Mouse (Mus musculus) kidney, postnatal 0 days (tissue): Measurements from ENCODE around the gene Atxn3. TPM values are rescaled to one million over a fixed set of nuclear protein-coding genes. Genes with fewer than 3 reads are reported as not detected.
A peak's percentile ranks its signal among the peaks of the same experiment; 100 is the strongest.

Experiments used
- ATAC-seq: fragments of 200-750 bp; cut with Nextera tagmentation; replicated peaks from 2 replicates; pipeline ENCODE4 v1.8.0; 2017; ENCODE audit warnings: low read depth, moderate number of reproducible peaks, moderate TSS enrichment, moderate library complexity; ENCODE audit not compliant: low FRiP score
- DNase-seq: peaks from one replicate; pipeline ENCODE4 v3.0.0-alpha.2; 2016; ENCODE audit warnings: low spot score
- H3K27ac ChIP-seq: fragments of 300-500 bp; sonication (generic); 2 replicates; pipeline ENCODE4 v1.5.1; 2014; ENCODE audit warnings: mild to moderate bottlenecking
- H3K27me3 ChIP-seq: fragments of 300-500 bp; sonication (generic); 2 replicates; pipeline ENCODE4 v1.6.1; 2014; ENCODE audit warnings: low read length, mixed read lengths; ENCODE audit not compliant: insufficient read depth
- H3K36me3 ChIP-seq: fragments of 300-500 bp; sonication (generic); 2 replicates; pipeline ENCODE4 v1.6.1; 2014; ENCODE audit warnings: low read length, mixed read lengths; ENCODE audit not compliant: insufficient read depth
- H3K4me1 ChIP-seq: fragments of 300-500 bp; sonication (generic); replicated peaks from 2 replicates; pipeline ENCODE4 v1.6.1; 2014; ENCODE audit warnings: antibody characterized with exemption, low read length, mixed read lengths; ENCODE audit not compliant: insufficient read depth
- H3K4me2 ChIP-seq: fragments of 300-500 bp; sonication (generic); 2 replicates; pipeline ENCODE4 v1.6.1; 2014; ENCODE audit warnings: mild to moderate bottlenecking, low read length, moderate library complexity, mixed read lengths
- H3K4me3 ChIP-seq: fragments of 300-500 bp; sonication (generic); replicated peaks from 2 replicates; pipeline ENCODE4 v1.5.1; 2014; ENCODE audit warnings: low read depth, low read length
- H3K9ac ChIP-seq: fragments of 300-500 bp; sonication (generic); 2 replicates; pipeline ENCODE4 v1.6.1; 2014; ENCODE audit warnings: low read depth, low read length
- H3K9me3 ChIP-seq: fragments of 300-500 bp; sonication (generic); replicated peaks from 2 replicates; pipeline ENCODE4 v1.6.1; 2016; ENCODE audit warnings: low read length, inconsistent platforms, mixed read lengths
- CTCF ChIP-seq: IDR thresholded peaks from 2 replicates; pipeline ENCODE4 v1.5.1; 2016; ENCODE audit warnings: antibody characterized with exemption, low read depth, mild to moderate bottlenecking, moderate library complexity
- WGBS: fragments of 180-500 bp; shearing (Covaris S2); extraction: QIAGEN DNeasy Blood & Tissue Kit; methylation state at CpG from one replicate; pipeline ENCODE4 v1.1.7; 2014; 5-methylcytosine and 5-hydroxymethylcytosine counted together
- polyA plus RNA-seq: library from polyadenylated mRNA; unstranded; fragments of >200 nt; fragmentation: Nextera tagmentation; extraction: Ambion mirVana; gene quantifications from 2 replicates; pipeline ENCODE4 v1.2.1, GENCODE M21; 2015

Atxn3 gene
- polyA plus RNA-seq, 1 experiment from 2014 or later: 13.9 TPM

DNA sequence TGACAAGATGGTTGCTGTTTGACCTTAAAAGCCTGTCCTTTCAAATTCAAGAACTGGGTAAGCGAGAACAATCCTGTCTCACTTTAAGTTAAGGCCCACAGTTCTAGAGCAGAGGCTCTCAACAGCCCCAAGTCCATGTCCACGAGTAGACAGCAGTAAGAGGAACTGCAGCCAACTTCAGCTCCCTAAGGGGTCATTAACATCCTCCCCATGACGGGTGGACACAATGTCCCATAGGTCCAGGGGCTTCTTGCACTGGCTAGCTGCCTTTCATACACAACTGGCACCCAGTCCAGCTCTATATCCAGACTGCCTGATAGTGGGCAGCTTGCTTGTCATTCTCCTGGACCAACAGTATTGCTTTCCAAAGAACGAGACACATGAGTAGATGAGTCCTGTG is 9.2 kb downstream of the Atxn3 start:
- TF ChIP-seq CTCF: no peak
- no peak overlapping the region for H3K4me3 ChIP-seq
- no peaks in the 10 kb centered on the region for H3K9me3 ChIP-seq
- DNase-seq (no peak), ATAC-seq (no peak)
- H3K27ac ChIP-seq: no peak overlapping the region
- 66% methylated on average over 4 of the region's 4 CpGs for WGBS
- peaks cover 24% of the 10 kb centered on the region; the same call in 1 of the 2 replicates for H3K36me3 ChIP-seq
- no peaks in the 10 kb centered on the region for H3K27me3 ChIP-seq
- H3K4me1 ChIP-seq: no peaks in the 10 kb centered on the region
- H3K9ac ChIP-seq: no peak overlapping the region
- H3K4me2 ChIP-seq: no peak overlapping the region

DNA sequence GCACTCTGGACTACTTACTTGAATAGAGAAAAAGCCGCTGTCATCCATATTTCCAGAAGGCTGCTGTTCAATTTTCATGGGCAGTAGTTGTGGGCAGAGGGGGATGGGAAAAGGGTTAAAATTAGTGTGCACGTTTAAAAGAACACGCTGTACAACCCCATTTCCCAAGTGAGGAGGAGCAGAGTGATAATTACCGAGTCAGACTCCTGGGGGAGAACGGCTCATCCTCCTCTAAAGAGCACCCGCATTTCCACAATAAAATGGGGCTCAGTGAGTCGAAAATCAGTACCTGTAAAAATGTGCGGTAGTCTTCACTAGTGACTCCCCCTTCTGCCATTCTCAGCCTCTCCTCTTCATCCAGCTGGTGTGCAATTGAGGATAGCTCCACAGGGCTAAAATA is 10.1 kb downstream of the Atxn3 start:
- H3K4me2 ChIP-seq: no peak overlapping the region
- H3K27me3 ChIP-seq: no peaks in the 10 kb centered on the region
- DNase-seq: no peak
- ATAC-seq: no peak
- peaks cover 24% of the 10 kb centered on the region; the same call in 1 of the 2 replicates for H3K36me3 ChIP-seq
- 84% methylated on average over 8 of the region's 8 CpGs for WGBS
- H3K27ac ChIP-seq: no peak overlapping the region
- H3K9ac ChIP-seq: no peak overlapping the region
- no peak for TF ChIP-seq CTCF
- no peak overlapping the region for H3K4me3 ChIP-seq
- no peaks in the 10 kb centered on the region for H3K9me3 ChIP-seq
- H3K4me1 ChIP-seq: no peaks in the 10 kb centered on the region

DNA sequence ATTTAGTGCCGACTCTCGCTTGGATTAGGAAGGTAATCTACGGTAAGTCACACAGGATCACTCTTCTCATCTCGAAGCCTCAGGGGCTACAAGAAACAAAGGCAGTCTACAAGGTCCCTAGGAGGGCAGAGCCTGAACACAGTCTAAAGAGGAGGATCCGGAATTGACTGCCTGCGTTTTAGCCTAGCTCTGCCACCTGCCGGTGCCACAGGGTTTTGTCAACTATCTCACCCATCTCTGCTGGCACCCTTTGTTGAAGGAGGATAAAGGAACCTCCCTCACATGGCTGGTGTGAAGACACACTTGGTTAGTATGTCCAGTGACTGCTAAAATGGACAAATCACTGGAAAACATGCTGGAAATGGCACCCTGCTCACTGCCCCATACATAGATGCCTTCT is 20.5 kb downstream of the Atxn3 start:
- Histone ChIP-seq H3K36me3 (peaks cover 39% of the 10 kb centered on the region), H3K27ac (no peak overlapping the region), H3K9me3 (no peaks in the 10 kb centered on the region), H3K27me3 (no peaks in the 10 kb centered on the region), H3K4me1 (no peaks in the 10 kb centered on the region), H3K9ac (no peak overlapping the region), H3K4me3 (no peak overlapping the region), H3K4me2 (no peak overlapping the region)
- DNase-seq (no peak), ATAC-seq (no peak)
- WGBS: 91% methylated on average over 7 of the region's 7 CpGs
- TF ChIP-seq CTCF: no peak

DNA sequence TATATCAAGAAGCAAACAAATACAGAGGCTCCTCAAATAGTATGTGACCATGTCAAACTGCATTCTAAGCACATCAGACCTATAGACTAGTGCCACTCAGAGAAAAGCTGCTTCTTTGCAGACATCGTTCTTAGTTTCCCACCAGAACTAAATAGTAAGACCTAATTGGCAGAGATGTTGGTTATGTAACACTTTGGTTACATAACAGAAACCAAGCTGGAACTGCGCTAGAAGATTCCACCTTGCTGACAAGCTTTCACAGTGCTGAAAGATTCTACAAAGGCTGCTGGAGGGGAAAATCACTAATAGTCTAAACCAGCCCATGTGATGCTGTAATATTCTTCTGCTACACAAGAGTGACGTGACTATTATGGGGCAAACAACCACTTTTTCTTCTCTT is 22.8 kb downstream of the Atxn3 start:
- no peaks in the 10 kb centered on the region for H3K9me3 ChIP-seq
- TF ChIP-seq CTCF: no peak
- H3K4me2 ChIP-seq: no peak overlapping the region
- peaks cover 35% of the 10 kb centered on the region; the same call in 1 of the 2 replicates for H3K36me3 ChIP-seq
- H3K9ac ChIP-seq: no peak overlapping the region
- no peaks in the 10 kb centered on the region for H3K27me3 ChIP-seq
- H3K4me3 ChIP-seq: no peak overlapping the region
- ATAC-seq (no peak), DNase-seq (no peak)
- H3K27ac ChIP-seq: no peak overlapping the region
- 95% methylated on average over 3 of the region's 3 CpGs for WGBS
- no peaks in the 10 kb centered on the region for H3K4me1 ChIP-seq

DNA sequence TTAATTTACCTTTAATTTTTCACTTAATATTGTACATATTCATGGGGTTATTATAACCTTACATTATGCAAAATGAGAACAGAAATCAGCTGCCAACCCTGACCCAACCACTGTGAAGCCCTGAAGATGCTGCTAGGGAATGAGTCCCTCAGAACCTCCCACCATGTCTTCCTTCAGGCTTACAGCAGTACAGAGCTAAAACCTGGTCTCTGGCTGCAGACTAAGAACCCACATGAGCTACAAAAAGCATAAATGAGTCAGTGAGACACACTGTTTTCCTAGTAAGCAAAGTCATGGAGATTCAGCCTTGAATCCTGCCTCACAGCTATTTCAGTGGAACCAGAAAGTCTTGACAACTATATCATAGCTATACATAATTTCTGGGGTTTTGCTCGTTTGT is 29.6 kb downstream of the Atxn3 start:
- ATAC-seq (no peak), DNase-seq (no peak)
- no peak overlapping the region for H3K27ac ChIP-seq
- no peak overlapping the region for H3K4me3 ChIP-seq
- no peaks in the 10 kb centered on the region for H3K9me3 ChIP-seq
- TF ChIP-seq CTCF: no peak
- H3K27me3 ChIP-seq: no peaks in the 10 kb centered on the region
- peaks cover 51% of the 10 kb centered on the region for H3K36me3 ChIP-seq
- WGBS: 89% methylated on average over 1 of the region's 1 CpGs
- H3K4me1 ChIP-seq: no peaks in the 10 kb centered on the region
- no peak overlapping the region for H3K9ac ChIP-seq
- H3K4me2 ChIP-seq: no peak overlapping the region

DNA sequence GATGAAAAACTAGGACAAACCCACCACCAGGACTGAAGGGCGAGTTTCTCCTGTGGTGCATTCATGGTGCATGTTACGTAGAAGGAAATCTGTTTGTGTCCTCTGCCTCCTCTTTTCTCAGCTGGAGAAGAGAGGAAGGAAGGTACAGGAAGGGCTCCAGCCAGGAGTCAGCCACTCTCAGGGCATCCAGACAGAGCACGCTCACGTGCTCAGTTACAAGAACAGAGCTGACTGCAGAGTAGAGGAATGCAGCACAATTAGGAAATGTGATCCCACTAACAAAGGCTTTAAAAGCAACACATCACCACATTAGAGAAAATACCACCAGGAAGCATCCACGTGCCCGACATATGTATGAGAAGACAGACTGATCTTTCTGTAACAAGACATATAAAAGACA is 35.7 kb downstream of the Atxn3 start:
- H3K9ac ChIP-seq: no peak overlapping the region
- H3K36me3 ChIP-seq: peaks cover 24% of the 10 kb centered on the region; the same call in 1 of the 2 replicates
- TF ChIP-seq CTCF: no peak
- no peaks in the 10 kb centered on the region for H3K9me3 ChIP-seq
- DNase-seq: peak; percentile 22
- no peak overlapping the region for H3K27ac ChIP-seq
- WGBS: 69% methylated on average over 6 of the region's 6 CpGs
- H3K4me1 ChIP-seq: no peaks in the 10 kb centered on the region
- no peak for ATAC-seq
- H3K4me3 ChIP-seq: no peak overlapping the region
- no peak overlapping the region for H3K4me2 ChIP-seq
- no peaks in the 10 kb centered on the region for H3K27me3 ChIP-seq

DNA sequence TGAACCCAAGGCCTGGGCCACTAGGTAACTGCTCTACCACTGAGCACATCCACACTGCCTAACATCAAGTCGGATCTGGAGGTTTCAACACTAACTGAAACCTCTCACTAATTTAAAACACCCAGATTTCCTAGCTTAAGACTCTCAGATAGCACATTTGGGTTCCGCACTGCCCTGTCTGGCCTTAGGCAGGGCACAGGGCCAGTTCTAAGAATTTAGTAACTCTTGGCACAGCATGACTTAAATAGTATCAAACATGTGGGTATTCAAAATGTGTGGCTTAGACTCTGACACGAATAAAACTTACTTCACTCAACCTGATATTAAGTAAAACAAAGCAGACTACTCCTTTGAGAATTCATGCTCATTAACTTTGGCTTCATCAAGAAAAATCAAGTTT is 38.2 kb downstream of the Atxn3 start:
- no peak overlapping the region for H3K27ac ChIP-seq
- H3K4me2 ChIP-seq: no peak overlapping the region
- no peak for ATAC-seq
- H3K36me3 ChIP-seq: peaks cover 14% of the 10 kb centered on the region; the same call in 1 of the 2 replicates
- no peak overlapping the region for H3K9ac ChIP-seq
- 82% methylated on average over 3 of the region's 3 CpGs for WGBS
- H3K4me1 ChIP-seq: no peaks in the 10 kb centered on the region
- no peaks in the 10 kb centered on the region for H3K27me3 ChIP-seq
- DNase-seq: no peak
- no peaks in the 10 kb centered on the region for H3K9me3 ChIP-seq
- no peak overlapping the region for H3K4me3 ChIP-seq
- TF ChIP-seq CTCF: no peak
